Mouse (Mus musculus): ENCODE results near the gene Snx21.
"Not testable (repeated sequence)": the region's sequence is repeated elsewhere in the genome, so short reads cannot be mapped to it uniquely, and the experiment has no call there.

Gene Snx21

GRCm38 (mm10) chr2:164793772-164794171, 8.1 kb downstream of the Snx21 start:
- no peak for DNase-seq (ENCODE audit: low read depth, low spot score)

DNA sequence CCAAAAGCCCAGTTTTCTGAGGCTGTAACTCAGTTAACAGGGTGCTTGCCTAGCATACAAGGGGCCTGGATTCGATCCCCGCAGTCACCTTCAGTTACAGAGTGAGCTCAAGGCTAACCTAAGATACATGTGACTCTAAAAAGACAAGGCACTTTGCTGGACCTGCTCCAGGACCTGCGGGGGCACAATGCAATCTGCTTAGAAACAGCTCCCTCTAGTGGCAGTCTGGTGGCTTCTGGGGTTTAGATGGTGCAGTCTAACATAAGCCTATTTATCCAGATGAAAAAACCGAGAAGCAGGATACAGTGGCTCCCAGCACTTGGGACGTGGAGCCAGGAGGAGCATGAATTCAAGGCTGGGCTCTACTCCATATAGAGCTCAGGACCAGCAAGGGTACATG, 8.7 kb downstream of the Snx21 start:
- peak; percentile 77 for DNase-seq (ENCODE audit: low read depth, low spot score)

GRCm38 (mm10) chr2:164795868-164796267, 10.2 kb downstream of the Snx21 start:
- DNase-seq (ENCODE audit: low read depth, low spot score) = no peak

- not testable (repeated sequence) for DNase-seq (ENCODE audit: low read depth, low spot score)
These were observed 12.9 kb downstream of the Snx21 start for GRCm38 (mm10) chr2:164798554-164798953.

DNA sequence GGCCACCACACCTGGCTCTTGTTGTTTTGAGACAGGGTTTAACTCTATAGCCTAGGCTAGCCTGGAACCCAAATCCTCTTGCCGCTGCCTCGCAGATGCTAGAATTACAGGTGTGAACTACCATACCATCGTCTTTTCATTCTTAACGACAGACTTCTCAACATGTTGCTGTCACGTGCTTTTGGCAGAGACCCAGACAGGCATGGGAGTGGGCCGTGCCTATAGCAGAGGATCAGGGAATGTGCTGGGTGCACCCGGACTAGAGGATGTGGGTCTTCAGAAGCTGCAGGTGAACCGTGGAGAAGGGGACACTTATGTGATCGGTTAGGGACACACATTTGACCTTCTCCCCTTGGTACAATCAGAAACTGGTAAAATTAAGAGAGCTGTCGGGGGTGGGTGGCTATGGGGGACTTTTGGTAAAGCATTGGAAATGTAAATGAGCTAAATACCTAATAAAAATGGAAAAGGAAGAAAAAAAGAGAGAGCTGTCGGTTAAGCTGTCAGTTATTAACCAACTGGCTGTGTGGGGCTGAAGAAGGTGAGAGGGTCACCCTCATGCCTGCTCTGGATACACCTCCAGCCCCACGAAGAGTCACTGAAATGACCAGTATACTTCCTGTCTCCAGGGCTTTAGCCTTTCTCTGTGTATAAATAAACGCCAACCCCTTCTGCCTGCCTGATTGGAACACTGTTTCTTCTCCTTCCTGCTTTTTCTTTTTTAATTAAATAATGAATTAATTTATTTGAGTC, 14.8 kb downstream of the Snx21 start:
- no peak for DNase-seq (ENCODE audit: low read depth, low spot score)

DNA sequence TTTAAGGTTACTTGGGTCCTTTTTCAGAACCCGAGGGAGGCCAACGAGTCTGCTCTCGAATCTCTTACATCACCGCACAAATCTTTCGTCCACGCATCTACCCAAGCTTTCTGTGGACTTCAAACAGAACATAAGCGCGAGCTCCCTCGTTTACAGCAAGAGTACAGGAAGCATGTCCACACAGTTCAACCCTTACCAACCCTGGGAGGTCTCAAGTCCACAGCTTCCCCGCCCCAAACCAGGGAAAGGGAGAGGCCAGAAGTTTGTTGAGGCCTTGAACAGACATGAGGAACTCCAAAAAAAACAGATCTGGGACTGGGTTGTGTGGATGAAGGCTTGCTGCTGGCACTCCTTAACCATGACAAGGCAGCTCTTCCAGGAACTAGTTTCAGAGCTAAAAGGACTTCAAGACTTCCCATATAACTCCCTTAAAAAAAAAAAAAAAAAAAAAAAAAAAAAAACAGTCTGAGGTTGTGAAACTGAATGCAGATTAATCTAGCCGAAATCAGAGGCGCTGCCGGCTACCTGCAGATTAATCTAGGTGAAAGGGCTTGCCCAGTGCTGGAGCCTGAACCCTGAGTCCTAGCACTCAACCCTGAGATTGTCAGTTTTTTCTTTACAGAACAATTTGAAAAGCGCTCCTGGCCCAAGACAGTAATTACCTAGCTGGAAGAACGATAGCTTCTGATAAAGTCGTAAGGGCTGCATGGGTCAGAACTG, 17.7 kb downstream of the Snx21 start:
- no peak for DNase-seq (ENCODE audit: low read depth, low spot score)

GRCm38 (mm10) chr2:164803921-164804313, 18.3 kb downstream of the Snx21 start:
- no peak for DNase-seq (ENCODE audit: low read depth, low spot score)

GRCm38 (mm10) chr2:164804533-164805331, 19.1 kb downstream of the Snx21 start, which contains the start of the genes Acot8 and Zswim3:
TSS of gene Acot8 (minus strand) at chr2:164804882.
TSS of gene Zswim3 (plus strand) at chr2:164805098.
- peak; percentile 100 for DNase-seq (ENCODE audit: low read depth, low spot score)

DNA sequence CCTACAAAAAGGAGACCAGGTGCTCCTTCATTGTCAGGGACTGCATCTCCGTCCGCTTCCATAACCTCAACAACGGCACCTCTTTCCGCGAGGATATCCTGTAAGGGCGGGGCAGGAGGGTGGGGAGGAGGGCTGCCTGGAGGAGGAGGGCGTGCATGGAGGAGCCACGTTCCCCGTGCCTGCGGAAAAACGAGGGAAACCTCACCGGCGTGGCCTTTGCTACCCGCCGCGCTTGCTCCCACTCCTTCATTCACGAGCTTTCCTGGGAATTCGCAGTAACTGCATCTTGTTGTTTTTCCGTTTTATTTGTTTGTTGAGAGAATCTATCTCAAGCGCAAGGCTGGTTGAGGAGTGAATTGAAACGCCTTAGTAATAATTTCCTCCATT, 19.7 kb downstream of the Snx21 start:
- no peak for DNase-seq (ENCODE audit: low read depth, low spot score)

GRCm38 (mm10) chr2:164806614-164807013, 21.0 kb downstream of the Snx21 start:
- DNase-seq (ENCODE audit: low read depth, low spot score) = no peak

DNA sequence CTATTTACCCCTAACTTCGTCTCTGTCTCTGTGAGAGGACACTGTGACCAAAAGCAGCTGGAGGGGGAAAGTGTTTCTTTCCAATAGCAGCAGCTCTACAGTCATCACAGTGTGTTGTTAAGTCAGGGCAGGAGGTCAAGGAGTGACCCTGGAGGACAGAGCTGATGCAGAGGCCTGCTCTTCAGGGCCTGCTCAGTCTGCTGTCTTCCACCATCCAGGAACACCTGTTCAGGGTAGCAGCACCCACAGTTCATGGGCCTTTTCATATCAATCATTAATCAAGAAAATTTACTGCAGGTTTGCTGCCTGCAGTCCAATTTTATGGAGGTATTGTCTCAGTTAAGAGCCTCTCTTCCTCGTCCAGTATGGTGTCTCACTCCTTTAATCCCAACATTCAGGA, 27.9 kb downstream of the Snx21 start:
- DNase-seq (ENCODE audit: low read depth, low spot score) = no peak

DNA sequence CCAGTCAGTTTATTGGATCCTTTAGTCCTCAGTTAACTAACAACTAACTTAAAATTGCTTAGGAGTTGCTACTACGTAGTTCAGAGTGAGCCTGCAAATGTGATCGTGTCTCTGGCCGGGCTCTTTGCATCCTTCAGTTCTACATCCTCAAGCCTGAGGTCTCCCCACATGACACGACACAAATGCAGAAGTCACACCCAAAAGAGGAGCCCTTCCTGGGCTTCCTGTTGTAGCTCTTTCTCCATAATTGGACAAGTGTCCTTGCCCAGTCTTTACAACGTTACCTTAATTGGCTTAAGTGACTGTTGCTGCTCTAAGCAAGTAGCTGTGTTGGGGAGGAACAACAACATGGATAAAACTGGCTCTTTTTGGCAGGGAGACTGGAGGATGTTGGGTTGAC, 29.7 kb downstream of the Snx21 start:
- no peak for DNase-seq (ENCODE audit: low read depth, low spot score)

- no peak for DNase-seq (ENCODE audit: low read depth, low spot score)
These were observed 30.2 kb downstream of the Snx21 start for GRCm38 (mm10) chr2:164815821-164816220.

- DNase-seq (ENCODE audit: low read depth, low spot score) = no peak
These were observed 31.6 kb downstream of the Snx21 start for GRCm38 (mm10) chr2:164817206-164817605.

GRCm38 (mm10) chr2:164817703-164818102, 32.1 kb downstream of the Snx21 start:
- no peak for DNase-seq (ENCODE audit: low read depth, low spot score)

DNA sequence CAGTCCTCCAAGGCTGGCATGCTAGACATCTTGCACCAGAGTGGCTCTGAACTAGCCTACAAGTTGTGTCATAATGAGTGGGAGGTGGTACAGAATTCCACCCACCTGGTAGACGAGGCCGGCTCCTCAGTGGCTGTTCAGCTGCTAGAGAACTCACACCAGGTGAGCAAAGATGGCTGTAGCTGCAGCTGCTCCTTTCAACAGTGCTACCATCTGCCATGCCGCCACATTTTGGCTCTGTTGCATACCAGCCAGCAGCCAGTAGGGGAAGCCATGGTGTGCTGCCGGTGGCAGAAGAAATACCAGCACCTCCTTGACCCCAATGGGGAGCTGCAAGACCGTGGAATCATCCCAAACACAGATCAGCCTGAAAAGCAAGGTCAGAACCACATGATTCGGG, 35.4 kb downstream of the Snx21 start:
- DNase-seq (ENCODE audit: low read depth, low spot score) = no peak

- peak; percentile 98 for DNase-seq (ENCODE audit: low read depth, low spot score)
These were observed 37.1 kb downstream of the Snx21 start, which contains the start of gene Zswim1 for GRCm38 (mm10) chr2:164822636-164823165. TSS of gene Zswim1 (plus strand) at chr2:164822686.

GRCm38 (mm10) chr2:164823181-164823585, 37.6 kb downstream of the Snx21 start:
- no peak for DNase-seq (ENCODE audit: low read depth, low spot score)

DNA sequence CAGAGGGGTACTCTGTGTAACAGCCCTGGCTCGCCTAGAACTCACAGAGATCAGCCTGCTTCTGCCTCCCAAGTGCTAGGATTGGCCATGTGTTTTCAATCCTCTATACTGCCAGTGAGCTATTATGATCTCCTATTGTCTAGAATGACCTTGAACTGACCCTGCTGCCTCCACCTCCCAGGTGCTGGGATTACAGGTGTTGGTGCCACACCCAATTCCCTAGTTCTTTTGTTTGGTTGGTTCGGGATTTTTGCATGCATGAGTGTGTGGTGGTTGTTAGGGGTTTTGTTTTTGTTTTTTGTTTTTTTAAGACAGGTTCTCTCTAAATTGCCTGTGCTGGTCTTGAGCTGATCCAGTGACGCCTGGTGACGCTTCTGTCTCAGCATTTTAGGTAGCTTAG, 38.3 kb downstream of the Snx21 start:
- no peak for DNase-seq (ENCODE audit: low read depth, low spot score)

DNA sequence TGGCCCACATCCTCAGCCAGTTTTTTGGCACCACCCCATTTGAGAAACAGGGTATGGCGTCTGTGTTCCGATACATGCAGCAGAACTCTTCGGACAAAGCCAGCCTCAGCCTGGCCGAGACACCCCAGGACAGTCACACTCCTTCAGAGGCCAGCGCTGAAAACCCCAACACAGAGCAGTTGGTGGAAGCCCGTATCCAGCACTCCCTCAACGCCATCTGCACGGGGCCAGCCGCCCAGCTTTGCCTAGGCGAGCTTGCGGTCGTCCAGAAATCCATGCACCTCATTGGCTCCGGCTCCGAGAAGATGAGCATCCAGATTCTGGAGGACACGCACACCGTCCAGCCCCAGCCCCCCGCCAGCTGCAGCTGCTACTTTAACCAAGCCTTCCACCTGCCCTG, 39.9 kb downstream of the Snx21 start:
- no peak for DNase-seq (ENCODE audit: low read depth, low spot score)

GRCm38 (mm10) chr2:164827146-164827850, 41.7 kb downstream of the Snx21 start:
- no peak for DNase-seq (ENCODE audit: low read depth, low spot score)

Data from c-Kit-negative CD71-positive TER-119-positive erythroid progenitor cells, embryonic 14.5 days (primary cell).